Mouse (Mus musculus) small intestine, adult 10 weeks (tissue): ENCODE results near the gene Sphkap. TPM values are rescaled to one million over a fixed set of nuclear protein-coding genes. Genes with fewer than 3 reads are reported as not detected.

Experiments
- polyA plus RNA-seq: library from polyadenylated mRNA; stranded (reverse); fragments of 350-450 nt; fragmentation: Illumina TruSeq; extraction: RNeasy Lipid Tissue Mini Kit (QIAGEN cat#74804); gene quantifications from one replicate; pipeline ENCODE4 v1.2.3, GENCODE M21; 2014; ENCODE audit warnings: low replicate concordance

Gene Sphkap
- 1.3 TPM for polyA plus RNA-seq

GRCm38 (mm10) chr1:83408021-83408464 is at the start of gene Sphkap:
Gene Sphkap, minus strand, starts transcription at chr1:83408200.

Other genes with a start within 250 kb of the Sphkap start
- gene Daw1, start 248.4 kb downstream of the Sphkap start, polyA plus RNA-seq: not detected